Mouse (Mus musculus) stomach, postnatal 0 days (tissue): ENCODE data around the gene Bnip1. TPM values are rescaled to one million over a fixed set of nuclear protein-coding genes. Genes with fewer than 3 reads are reported as not detected.
A peak's percentile ranks its signal among the peaks of the same experiment; 100 is the strongest.

Source experiments
- ATAC-seq: fragments of 200-750 bp; cut with Nextera tagmentation; 2 replicates; pipeline ENCODE4 v1.8.0; 2017; ENCODE audit not compliant: low FRiP score, low TSS enrichment
- DNase-seq: peaks from one replicate; pipeline ENCODE4 v3.0.0-alpha.2; 2016; ENCODE audit warnings: low spot score
- H3K27ac ChIP-seq: fragments of 300-500 bp; sonication (generic); replicated peaks from 2 replicates; pipeline ENCODE4 v1.5.1; 2014; ENCODE audit warnings: mild to moderate bottlenecking, control low read depth
- H3K27me3 ChIP-seq: fragments of 300-500 bp; sonication (generic); 2 replicates; pipeline ENCODE4 v1.6.1; 2014; ENCODE audit warnings: low read length; ENCODE audit not compliant: control insufficient read depth, insufficient read depth
- H3K36me3 ChIP-seq: fragments of 300-500 bp; sonication (generic); 2 replicates; pipeline ENCODE4 v1.6.1; 2014; ENCODE audit warnings: low read length, mixed read lengths; ENCODE audit not compliant: control insufficient read depth, insufficient read depth
- H3K4me1 ChIP-seq: fragments of 300-500 bp; sonication (generic); replicated peaks from 2 replicates; pipeline ENCODE4 v1.6.1; 2014; ENCODE audit warnings: antibody characterized with exemption; ENCODE audit not compliant: control insufficient read depth, insufficient read depth
- H3K4me2 ChIP-seq: fragments of 300-500 bp; sonication (generic); replicated peaks from 2 replicates; pipeline ENCODE4 v1.6.1; 2014; ENCODE audit warnings: low read depth, mild to moderate bottlenecking, control low read depth, moderate library complexity
- H3K4me3 ChIP-seq: fragments of 300-500 bp; sonication (generic); 2 replicates; pipeline ENCODE4 v1.5.1; 2014; ENCODE audit warnings: low read depth, low read length, control low read depth
- H3K9ac ChIP-seq: fragments of 300-500 bp; sonication (generic); 2 replicates; pipeline ENCODE4 v1.6.1; 2014; ENCODE audit warnings: mild to moderate bottlenecking, low read length, control low read depth, mixed read lengths
- H3K9me3 ChIP-seq: fragments of 300-500 bp; sonication (generic); 2 replicates; pipeline ENCODE4 v1.6.1; 2016; ENCODE audit warnings: low read length; ENCODE audit not compliant: control insufficient read depth
- CTCF ChIP-seq: IDR thresholded peaks from 2 replicates; pipeline ENCODE4 v1.5.1; 2016; ENCODE audit warnings: antibody characterized with exemption, low read depth, mild to moderate bottlenecking, moderate library complexity
- EP300 ChIP-seq: optimal IDR thresholded peaks from 2 replicates; pipeline ENCODE3; 2016; ENCODE audit warnings: antibody characterized with exemption
- WGBS: fragments of 180-500 bp; shearing (Covaris S2); extraction: QIAGEN DNeasy Blood & Tissue Kit; methylation state at CpG from one replicate; pipeline ENCODE4 v1.1.7; 2014; 5-methylcytosine and 5-hydroxymethylcytosine counted together
- polyA plus RNA-seq: library from polyadenylated mRNA; unstranded; fragments of >200 nt; fragmentation: Nextera tagmentation; extraction: Ambion mirVana; gene quantifications from 2 replicates; pipeline ENCODE4 v1.2.1, GENCODE M21; 2015

The Bnip1 gene
- polyA plus RNA-seq, 1 experiment from 2014 or later: 33.9 TPM

DNA sequence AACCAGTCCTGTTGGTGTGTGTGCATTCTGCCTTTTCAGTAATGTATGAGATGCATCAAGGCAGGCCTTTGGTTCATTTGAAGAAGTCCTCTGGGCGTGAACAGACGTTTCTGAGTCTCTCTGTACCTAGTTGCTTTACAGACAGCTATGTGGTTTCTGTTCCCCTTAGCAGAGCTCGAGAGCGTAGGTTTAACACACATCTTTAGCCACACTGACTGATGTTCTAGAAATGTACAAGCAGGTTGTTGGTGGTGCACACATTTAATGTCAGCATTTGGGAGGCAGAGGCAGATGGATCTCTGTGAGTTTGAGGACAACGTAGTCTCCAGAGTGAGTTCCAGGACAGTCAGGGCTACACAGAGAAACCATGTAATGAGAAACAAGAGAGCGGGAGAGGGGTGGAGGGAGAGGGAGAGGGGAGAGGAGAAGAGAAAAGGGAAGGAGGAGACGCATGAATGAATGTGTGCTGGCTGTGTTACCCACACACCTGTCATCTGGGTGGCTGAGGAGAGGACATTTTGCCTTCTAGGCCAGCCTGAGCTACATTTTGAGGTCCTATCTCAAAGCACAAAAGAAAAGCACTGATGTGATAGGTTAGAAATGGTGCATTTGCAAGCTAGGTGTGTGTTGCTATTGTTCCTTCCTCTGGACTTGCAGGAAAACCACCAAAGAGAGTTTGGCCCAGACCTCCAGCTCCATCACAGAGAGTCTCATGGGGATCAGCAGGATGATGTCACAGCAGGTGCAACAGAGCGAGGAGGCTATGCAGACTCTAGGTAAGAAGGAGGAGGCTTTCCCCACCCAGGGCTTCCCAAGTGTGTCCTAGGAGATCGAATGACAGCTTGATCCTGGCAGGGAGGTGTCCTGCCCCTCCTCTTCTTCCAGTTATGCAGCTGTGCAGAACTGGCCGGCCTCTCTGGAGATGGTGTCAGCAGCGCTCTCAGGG lies 9.7 kb downstream of the Bnip1 start:
- 87% methylated on average over 11 of the region's 11 CpGs for WGBS
- H3K4me2 ChIP-seq: no peak overlapping the region
- H3K27me3 ChIP-seq: no peaks in the 10 kb centered on the region
- TF ChIP-seq EP300: no peak
- TF ChIP-seq CTCF: no peak
- H3K9ac ChIP-seq: no peak overlapping the region
- no peak overlapping the region for H3K4me3 ChIP-seq
- H3K9me3 ChIP-seq: no peaks in the 10 kb centered on the region
- H3K4me1 ChIP-seq: no peaks in the 10 kb centered on the region
- H3K36me3 ChIP-seq: peaks cover 17% of the 10 kb centered on the region
- ATAC-seq (no peak), DNase-seq (no peak)
- H3K27ac ChIP-seq: no peak overlapping the region

DNA sequence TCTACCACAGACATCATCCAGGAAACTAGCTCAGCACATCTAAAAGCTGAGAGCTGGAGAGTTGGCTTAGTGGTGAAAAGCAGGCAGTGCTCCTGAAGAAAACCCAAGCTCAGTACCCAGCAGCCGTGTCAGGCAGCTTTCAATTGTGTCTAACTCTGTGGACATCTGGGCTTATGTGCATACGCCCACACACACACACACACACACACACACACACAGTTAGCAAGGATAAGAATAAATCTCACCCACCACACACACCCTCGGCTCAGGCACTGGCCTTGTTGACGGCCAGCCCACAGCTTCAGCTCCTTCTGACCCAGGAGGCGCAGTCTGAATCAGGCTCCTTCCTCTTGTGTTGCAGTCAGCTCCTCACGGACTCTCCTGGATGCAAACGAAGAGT lies 10.7 kb downstream of the Bnip1 start:
- peaks cover 17% of the 10 kb centered on the region for H3K36me3 ChIP-seq
- no peak overlapping the region for H3K27ac ChIP-seq
- no peak overlapping the region for H3K4me2 ChIP-seq
- TF ChIP-seq EP300: no peak
- no peak for TF ChIP-seq CTCF
- H3K4me1 ChIP-seq: no peaks in the 10 kb centered on the region
- WGBS: 84% methylated on average over 7 of the region's 7 CpGs
- no peak overlapping the region for H3K9ac ChIP-seq
- no peaks in the 10 kb centered on the region for H3K9me3 ChIP-seq
- H3K27me3 ChIP-seq: no peaks in the 10 kb centered on the region
- ATAC-seq (no peak), DNase-seq (no peak)
- no peak overlapping the region for H3K4me3 ChIP-seq

DNA sequence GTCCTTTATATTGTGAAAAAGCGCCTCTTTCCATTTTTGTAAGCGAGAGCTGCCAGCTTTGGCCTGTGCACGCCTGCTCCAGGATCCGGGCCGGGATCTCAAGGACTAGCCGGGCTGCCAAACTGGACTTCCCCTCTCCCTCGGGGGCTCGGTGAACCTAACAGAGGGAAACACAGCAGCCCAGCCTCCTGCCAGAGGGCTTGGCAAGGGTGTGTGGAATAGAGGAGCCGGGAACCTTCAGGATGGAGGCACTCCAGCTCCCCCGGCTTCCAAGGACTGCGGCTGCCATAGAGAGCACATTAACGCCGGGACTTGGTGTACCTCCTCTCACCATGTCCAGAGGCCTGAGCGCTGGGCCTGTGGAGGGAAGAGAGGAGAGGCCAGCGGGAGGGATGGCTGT lies 11.2 kb downstream of the Bnip1 start:
- H3K4me2 ChIP-seq: no peak overlapping the region
- H3K27me3 ChIP-seq: no peaks in the 10 kb centered on the region
- no peak overlapping the region for H3K27ac ChIP-seq
- no peak overlapping the region for H3K4me3 ChIP-seq
- ATAC-seq: no peak
- TF ChIP-seq CTCF: no peak
- no peak for TF ChIP-seq EP300
- no peaks in the 10 kb centered on the region for H3K9me3 ChIP-seq
- DNase-seq: no peak
- H3K36me3 ChIP-seq: peaks cover 17% of the 10 kb centered on the region
- 92% methylated on average over 15 of the region's 15 CpGs for WGBS
- H3K4me1 ChIP-seq: no peaks in the 10 kb centered on the region
- no peak overlapping the region for H3K9ac ChIP-seq

DNA sequence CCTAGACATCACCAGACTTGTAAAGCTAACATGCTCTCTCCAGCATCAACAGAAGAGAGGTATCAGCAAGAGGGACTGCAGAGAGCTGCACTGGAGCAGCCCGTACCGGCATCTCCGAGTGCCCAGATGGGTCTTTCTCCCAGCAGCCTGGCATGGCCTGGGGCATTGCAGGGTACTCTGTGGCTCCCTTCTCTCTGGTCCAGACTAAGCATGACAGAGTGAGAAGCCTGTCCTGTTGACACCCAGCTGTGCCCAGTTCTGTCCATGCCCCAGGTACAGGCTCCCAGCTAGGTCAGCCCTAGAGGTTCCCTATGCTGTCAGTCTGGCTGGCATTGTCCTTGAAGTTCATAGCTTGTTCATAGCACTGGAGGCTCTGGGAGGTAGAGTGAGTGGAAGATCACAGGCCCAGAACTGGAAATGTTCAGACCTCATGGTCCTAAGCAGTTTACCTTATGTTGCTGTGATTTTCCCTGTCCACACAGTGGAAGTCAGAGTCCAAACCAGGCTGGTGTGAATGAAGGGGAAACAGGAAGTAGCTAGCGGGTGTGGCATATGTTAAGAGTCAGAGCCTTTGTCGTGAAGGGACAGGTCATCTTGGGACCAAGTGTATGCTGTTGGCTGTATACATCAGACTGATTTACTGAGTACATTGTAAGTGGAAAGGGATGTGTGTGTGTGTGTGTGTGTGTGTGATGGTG lies 12.4 kb downstream of the Bnip1 start:
- peak; percentile 44 for DNase-seq

DNA sequence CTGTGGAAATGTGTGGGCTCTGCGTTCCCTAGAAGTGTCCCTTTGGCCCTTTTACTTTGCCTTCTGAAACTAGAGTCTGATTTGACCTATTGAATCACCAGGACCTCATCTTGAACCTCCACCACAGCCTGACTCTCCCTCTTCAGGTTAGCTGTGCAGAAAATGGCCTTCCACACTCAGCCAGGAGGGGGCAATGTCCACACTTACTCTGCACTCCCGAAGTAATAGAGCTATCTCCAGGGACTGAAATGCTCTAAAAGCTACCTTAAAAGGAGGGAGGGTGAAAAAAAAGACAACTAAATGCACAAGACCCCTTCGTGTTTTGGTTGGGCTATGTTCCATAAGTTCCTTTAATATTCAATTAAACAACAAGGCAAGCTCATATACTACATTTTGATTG lies 13.9 kb downstream of the Bnip1 start:
- WGBS: 16% methylated on average over 3 of the region's 3 CpGs
- Histone ChIP-seq H3K36me3 (peaks cover 14% of the 10 kb centered on the region), H3K27me3 (no peaks in the 10 kb centered on the region), H3K4me2 (no peak overlapping the region), H3K27ac (no peak overlapping the region), H3K4me3 (no peak overlapping the region), H3K4me1 (no peaks in the 10 kb centered on the region), H3K9ac (no peak overlapping the region), H3K9me3 (no peaks in the 10 kb centered on the region)
- ATAC-seq (peak; percentile 55; the same call in 1 of the 2 replicates), DNase-seq (peak; percentile 74)
- TF ChIP-seq CTCF: peak; percentile 90
- no peak for TF ChIP-seq EP300

More for the DNA sequence above, 12.4 kb downstream of the Bnip1 start:
- Histone ChIP-seq H3K4me3 (no peak overlapping the region), H3K4me1 (no peaks in the 10 kb centered on the region), H3K9me3 (no peaks in the 10 kb centered on the region), H3K9ac (no peak overlapping the region), H3K36me3 (peaks cover 17% of the 10 kb centered on the region), H3K4me2 (no peak overlapping the region), H3K27me3 (no peaks in the 10 kb centered on the region), H3K27ac (peak overlapping the region; percentile 45)
- peak; percentile 84 for ATAC-seq
- no peak for TF ChIP-seq CTCF
- TF ChIP-seq EP300: no peak
- WGBS: 71% methylated on average over 5 of the region's 5 CpGs
